Mouse (Mus musculus) embryonic facial prominence, embryonic 13.5 days (tissue): ENCODE results near the gene Gstm4. TPM values are rescaled to one million over a fixed set of nuclear protein-coding genes. Genes with fewer than 3 reads are reported as not detected.
"Not testable (repeated sequence)": the region's sequence is repeated elsewhere in the genome, so short reads cannot be mapped to it uniquely, and the experiment has no call there.

Experiments used
- ATAC-seq: fragments of 200-750 bp; cut with Nextera tagmentation; 2 replicates; pipeline ENCODE4 v1.8.0; 2017; ENCODE audit warnings: low read depth; ENCODE audit not compliant: insufficient number of reproducible peaks, insufficient read depth, low FRiP score, low TSS enrichment
- H3K27ac ChIP-seq: fragments of 300-500 bp; sonication (generic); 2 replicates; pipeline ENCODE4 v1.5.1; 2015; ENCODE audit warnings: moderate library complexity, mild to moderate bottlenecking, inconsistent platforms
- H3K27me3 ChIP-seq: fragments of 300-500 bp; sonication (generic); 2 replicates; pipeline ENCODE4 v1.6.1; 2015; ENCODE audit warnings: mild to moderate bottlenecking, inconsistent platforms
- H3K36me3 ChIP-seq: fragments of 300-500 bp; sonication (generic); 2 replicates; pipeline ENCODE4 v1.6.1; 2015; ENCODE audit warnings: mild to moderate bottlenecking, inconsistent platforms
- H3K4me1 ChIP-seq: fragments of 300-500 bp; sonication (generic); 2 replicates; pipeline ENCODE4 v1.6.1; 2015; ENCODE audit warnings: inconsistent platforms
- H3K4me2 ChIP-seq: fragments of 300-500 bp; sonication (generic); 2 replicates; pipeline ENCODE4 v1.6.1; 2015; ENCODE audit warnings: moderate library complexity, mild to moderate bottlenecking, inconsistent platforms
- H3K4me3 ChIP-seq: fragments of 300-500 bp; sonication (generic); 2 replicates; pipeline ENCODE4 v1.5.1; 2015; ENCODE audit warnings: mild to moderate bottlenecking, inconsistent platforms
- H3K9ac ChIP-seq: fragments of 300-500 bp; sonication (generic); 2 replicates; pipeline ENCODE4 v1.6.1; 2015; ENCODE audit warnings: mild to moderate bottlenecking, inconsistent platforms
- H3K9me3 ChIP-seq: fragments of 300-500 bp; sonication (generic); 2 replicates; pipeline ENCODE4 v1.6.1; 2016; ENCODE audit warnings: inconsistent platforms
- WGBS: fragments of 180-500 bp; shearing (Covaris S2); methylation state at CpG from one replicate; pipeline ENCODE4 v1.1.7; 2015; ENCODE audit warnings: mixed read lengths; 5-methylcytosine and 5-hydroxymethylcytosine counted together
- polyA plus RNA-seq: library from polyadenylated mRNA; unstranded; fragments of >200 nt; fragmentation: Nextera tagmentation; extraction: Ambion mirVana; gene quantifications from 2 replicates; pipeline ENCODE4 v1.2.1, GENCODE M21; 2015

Gstm4 gene
- polyA plus RNA-seq, 1 experiment from 2014 or later: 15.0 TPM

GRCm38 (mm10) chr3:108026597-108026996, 18.1 kb downstream of the Gstm4 start:
- no peak for ATAC-seq
- H3K9me3 ChIP-seq: no peaks in the 10 kb centered on the region
- H3K27me3 ChIP-seq: no peaks in the 10 kb centered on the region
- no peaks in the 10 kb centered on the region for H3K4me1 ChIP-seq
- H3K9ac ChIP-seq: no peak overlapping the region
- WGBS: 71% methylated on average over 1 of the region's 1 CpGs
- no peak overlapping the region for H3K4me3 ChIP-seq
- no peak overlapping the region for H3K4me2 ChIP-seq
- no peak overlapping the region for H3K27ac ChIP-seq
- H3K36me3 ChIP-seq: no peaks in the 10 kb centered on the region

- Histone ChIP-seq H3K27ac (no peak overlapping the region), H3K36me3 (no peaks in the 10 kb centered on the region), H3K4me3 (no peak overlapping the region), H3K9me3 (no peaks in the 10 kb centered on the region), H3K27me3 (no peaks in the 10 kb centered on the region), H3K4me1 (no peaks in the 10 kb centered on the region), H3K9ac (no peak overlapping the region), H3K4me2 (no peak overlapping the region)
- no peak for ATAC-seq
- WGBS: 75% methylated on average over 5 of the region's 5 CpGs
Observed at GRCm38 (mm10) chr3:108026049-108026448, 18.6 kb downstream of the Gstm4 start.

- WGBS: 79% methylated on average over 4 of the region's 4 CpGs
- no peaks in the 10 kb centered on the region for H3K4me1 ChIP-seq
- no peak overlapping the region for H3K9ac ChIP-seq
- H3K4me2 ChIP-seq: no peak overlapping the region
- H3K27me3 ChIP-seq: no peaks in the 10 kb centered on the region
- H3K9me3 ChIP-seq: no peaks in the 10 kb centered on the region
- no peak for ATAC-seq
- no peak overlapping the region for H3K27ac ChIP-seq
- H3K36me3 ChIP-seq: no peaks in the 10 kb centered on the region
- H3K4me3 ChIP-seq: no peak overlapping the region
Observed at GRCm38 (mm10) chr3:108025318-108025717, 19.4 kb downstream of the Gstm4 start.

GRCm38 (mm10) chr3:108022650-108023049, 22.0 kb downstream of the Gstm4 start:
- Histone ChIP-seq H3K27me3 (no peaks in the 10 kb centered on the region), H3K9ac (no peak overlapping the region), H3K36me3 (no peaks in the 10 kb centered on the region), H3K4me1 (peaks cover 6% of the 10 kb centered on the region; the same call in 1 of the 2 replicates), H3K9me3 (no peaks in the 10 kb centered on the region), H3K4me2 (no peak overlapping the region), H3K27ac (no peak overlapping the region), H3K4me3 (no peak overlapping the region)
- WGBS: 71% methylated on average over 6 of the region's 6 CpGs
- ATAC-seq: no peak

GRCm38 (mm10) chr3:108020351-108021022, 24.2 kb downstream of the Gstm4 start:
- ATAC-seq, H3K36me3 ChIP-seq, H3K4me2 ChIP-seq, H3K27me3 ChIP-seq, H3K4me3 ChIP-seq, H3K9me3 ChIP-seq, H3K9ac ChIP-seq, H3K27ac ChIP-seq: not testable (repeated sequence)
- WGBS: 80% methylated on average over 11 of the region's 11 CpGs
- peaks cover 15% of the 10 kb centered on the region for H3K4me1 ChIP-seq

GRCm38 (mm10) chr3:108019226-108019625, 25.5 kb downstream of the Gstm4 start:
- not testable (repeated sequence) for H3K9ac ChIP-seq, H3K4me2 ChIP-seq, H3K27me3 ChIP-seq, H3K27ac ChIP-seq, ATAC-seq, H3K9me3 ChIP-seq, H3K36me3 ChIP-seq, H3K4me3 ChIP-seq
- WGBS: 68% methylated on average over 3 of the region's 3 CpGs
- H3K4me1 ChIP-seq: peaks cover 15% of the 10 kb centered on the region

GRCm38 (mm10) chr3:108018190-108018820, 26.4 kb downstream of the Gstm4 start:
- H3K4me1 ChIP-seq: peaks cover 15% of the 10 kb centered on the region
- H3K27me3 ChIP-seq: no peaks in the 10 kb centered on the region
- peak overlapping the region; percentile 47 for H3K4me3 ChIP-seq
- H3K4me2 ChIP-seq: peak overlapping the region; percentile 82
- no peaks in the 10 kb centered on the region for H3K36me3 ChIP-seq
- no peak for ATAC-seq
- 22% methylated on average over 14 of the region's 14 CpGs for WGBS
- peak overlapping the region; percentile 65 for H3K9ac ChIP-seq
- peak overlapping the region; percentile 93 for H3K27ac ChIP-seq
- H3K9me3 ChIP-seq: no peaks in the 10 kb centered on the region

- no peaks in the 10 kb centered on the region for H3K9me3 ChIP-seq
- ATAC-seq: peak; percentile 98
- no peaks in the 10 kb centered on the region for H3K36me3 ChIP-seq
- peak within 1 kb of the TSS; percentile 65 for H3K9ac ChIP-seq
- peak within 1 kb of the TSS; percentile 93 for H3K27ac ChIP-seq
- peaks cover 15% of the 10 kb centered on the region for H3K4me1 ChIP-seq
- under 1% methylated on average over 31 of the region's 31 CpGs for WGBS
- no peaks in the 10 kb centered on the region for H3K27me3 ChIP-seq
- peak within 1 kb of the TSS; percentile 82 for H3K4me2 ChIP-seq
- H3K4me3 ChIP-seq: peak within 1 kb of the TSS; percentile 47
Observed at GRCm38 (mm10) chr3:108017473-108018189, 27.1 kb downstream of the Gstm4 start, which contains the start of gene Gstm1. Gene Gstm1, minus strand, starts transcription at chr3:108017973.

- Histone ChIP-seq H3K4me1 (peaks cover 15% of the 10 kb centered on the region), H3K4me2 (peak overlapping the region; percentile 82), H3K9ac (peak overlapping the region; percentile 40; the same call in 1 of the 2 replicates)
- not testable (repeated sequence) for H3K27ac ChIP-seq, H3K27me3 ChIP-seq, ATAC-seq, H3K4me3 ChIP-seq, H3K9me3 ChIP-seq, H3K36me3 ChIP-seq
- 88% methylated on average over 5 of the region's 5 CpGs for WGBS
Observed at GRCm38 (mm10) chr3:108016468-108016867, 28.2 kb downstream of the Gstm4 start.

GRCm38 (mm10) chr3:108014974-108015346, 29.7 kb downstream of the Gstm4 start:
- no peak for ATAC-seq
- Histone ChIP-seq H3K4me1 (peaks cover 15% of the 10 kb centered on the region), H3K27me3 (no peaks in the 10 kb centered on the region), H3K36me3 (no peaks in the 10 kb centered on the region), H3K9me3 (no peaks in the 10 kb centered on the region), H3K4me3 (no peak overlapping the region), H3K27ac (no peak overlapping the region), H3K9ac (no peak overlapping the region), H3K4me2 (no peak overlapping the region)
- 94% methylated on average over 2 of the region's 2 CpGs for WGBS

- H3K9me3 ChIP-seq: no peaks in the 10 kb centered on the region
- no peak overlapping the region for H3K27ac ChIP-seq
- H3K27me3 ChIP-seq: no peaks in the 10 kb centered on the region
- no peaks in the 10 kb centered on the region for H3K36me3 ChIP-seq
- peaks cover 15% of the 10 kb centered on the region for H3K4me1 ChIP-seq
- H3K4me2 ChIP-seq: no peak overlapping the region
- no peak overlapping the region for H3K9ac ChIP-seq
- WGBS: 69% methylated on average over 8 of the region's 8 CpGs
- no peak for ATAC-seq
- no peak overlapping the region for H3K4me3 ChIP-seq
Observed at GRCm38 (mm10) chr3:108014098-108014973, 30.4 kb downstream of the Gstm4 start.
